Mouse (Mus musculus) heart, postnatal 0 days (tissue): ENCODE data around the gene Map2k4. TPM values are rescaled to one million over a fixed set of nuclear protein-coding genes. Genes with fewer than 3 reads are reported as not detected.

ENCODE experiments used
- ATAC-seq: fragments of 200-750 bp; cut with Nextera tagmentation; 2 replicates; pipeline ENCODE4 v1.8.0; 2017; ENCODE audit warnings: low read depth, moderate number of reproducible peaks, moderate library complexity; ENCODE audit not compliant: insufficient read depth
- DNase-seq: peaks from one replicate; pipeline ENCODE4 v3.0.0-alpha.2; 2016; ENCODE audit warnings: low spot score
- H3K27ac ChIP-seq: fragments of 300-500 bp; sonication (generic); 2 replicates; pipeline ENCODE4 v1.5.1; 2014; ENCODE audit warnings: low read depth, mild to moderate bottlenecking
- H3K27me3 ChIP-seq: fragments of 300-500 bp; sonication (generic); 2 replicates; pipeline ENCODE4 v1.6.1; 2014; ENCODE audit warnings: low read length, mixed read lengths; ENCODE audit not compliant: control insufficient read depth, insufficient read depth
- H3K36me3 ChIP-seq: fragments of 300-500 bp; sonication (generic); replicated peaks from 2 replicates; pipeline ENCODE4 v1.6.1; 2014; ENCODE audit warnings: low read length, mixed read lengths; ENCODE audit not compliant: control insufficient read depth, insufficient read depth
- H3K4me1 ChIP-seq: fragments of 300-500 bp; sonication (generic); 2 replicates; pipeline ENCODE4 v1.6.1; 2014; ENCODE audit warnings: antibody characterized with exemption; ENCODE audit not compliant: control insufficient read depth, insufficient read depth
- H3K4me2 ChIP-seq: fragments of 300-500 bp; sonication (generic); 2 replicates; pipeline ENCODE4 v1.6.1; 2014; ENCODE audit warnings: low read depth, mild to moderate bottlenecking, low read length, moderate library complexity
- H3K4me3 ChIP-seq: fragments of 300-500 bp; sonication (generic); 2 replicates; pipeline ENCODE4 v1.5.1; 2014; ENCODE audit warnings: low read depth, low read length
- H3K9ac ChIP-seq: fragments of 300-500 bp; sonication (generic); replicated peaks from 2 replicates; pipeline ENCODE4 v1.6.1; 2014; ENCODE audit warnings: low read depth, low read length, mixed read lengths
- H3K9me3 ChIP-seq: fragments of 300-500 bp; sonication (generic); replicated peaks from 2 replicates; pipeline ENCODE4 v1.6.1; 2016; ENCODE audit warnings: low read length; ENCODE audit not compliant: control insufficient read depth
- CTCF ChIP-seq: IDR thresholded peaks from 2 replicates; pipeline ENCODE4 v1.5.1; 2016; ENCODE audit warnings: antibody characterized with exemption, control low read depth, low read depth
- EP300 ChIP-seq: IDR thresholded peaks from 2 replicates; pipeline ENCODE4 v1.6.1; 2016; ENCODE audit warnings: antibody characterized with exemption, low read depth
- WGBS: fragments of 180-500 bp; shearing (Covaris S2); extraction: QIAGEN DNeasy Blood & Tissue Kit; methylation state at CpG from one replicate; pipeline ENCODE4 v1.1.7; 2014; 5-methylcytosine and 5-hydroxymethylcytosine counted together
- polyA plus RNA-seq: library from polyadenylated mRNA; unstranded; fragments of >200 nt; fragmentation: Nextera tagmentation; extraction: Ambion mirVana; gene quantifications from 2 replicates; pipeline ENCODE4 v1.2.1, GENCODE M21; 2015
- total RNA-seq: library from RNA; depleted of rRNA; stranded (reverse); fragments of >200 nt; gene quantifications from 2 replicates; pipeline ENCODE4 v1.2.3, GENCODE M21; 2014; ENCODE audit warnings: low replicate concordance; rRNA removed

The Map2k4 gene
- 77.9 and 105 TPM in 2 replicates for total RNA-seq
- 50.0 and 55.5 TPM in 2 replicates for polyA plus RNA-seq

DNA sequence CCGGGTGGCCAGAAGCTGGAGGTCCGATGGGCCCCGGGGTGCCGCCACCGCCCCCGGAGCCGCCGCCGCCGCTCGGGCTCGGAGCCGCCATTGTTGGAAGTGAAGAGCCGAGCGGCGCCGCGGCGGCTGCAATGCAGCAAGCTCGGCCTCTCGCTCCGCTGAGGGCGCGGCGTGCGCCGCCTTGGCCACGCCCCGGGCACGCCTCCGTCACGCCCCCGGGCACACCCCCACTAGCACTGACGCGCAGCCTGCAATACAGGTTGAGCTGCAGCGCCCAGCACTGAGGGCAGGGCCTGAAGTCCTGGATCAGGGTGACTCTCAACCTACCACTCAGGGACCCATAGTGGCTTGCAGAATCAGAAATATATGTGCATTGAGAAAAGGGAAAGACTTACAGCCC lies at the start of gene Map2k4:
Gene Map2k4 (minus strand): TSS at position 144 of the 400 bp plus-strand sequence.
- Histone ChIP-seq H3K4me2 (peak within 1 kb of the TSS; percentile 70), H3K9me3 (no peaks in the 10 kb centered on the region), H3K9ac (peak within 1 kb of the TSS; percentile 99), H3K36me3 (no peaks in the 10 kb centered on the region), H3K27ac (peak within 1 kb of the TSS; percentile 88), H3K4me3 (peak within 1 kb of the TSS; percentile 93), H3K4me1 (peaks cover 10% of the 10 kb centered on the region), H3K27me3 (no peaks in the 10 kb centered on the region)
- DNase-seq: peak; percentile 88
- peak; percentile 100 for ATAC-seq
- TF ChIP-seq CTCF (no peak), EP300 (no peak)
- under 1% methylated on average over 36 of the region's 36 CpGs for WGBS

DNA sequence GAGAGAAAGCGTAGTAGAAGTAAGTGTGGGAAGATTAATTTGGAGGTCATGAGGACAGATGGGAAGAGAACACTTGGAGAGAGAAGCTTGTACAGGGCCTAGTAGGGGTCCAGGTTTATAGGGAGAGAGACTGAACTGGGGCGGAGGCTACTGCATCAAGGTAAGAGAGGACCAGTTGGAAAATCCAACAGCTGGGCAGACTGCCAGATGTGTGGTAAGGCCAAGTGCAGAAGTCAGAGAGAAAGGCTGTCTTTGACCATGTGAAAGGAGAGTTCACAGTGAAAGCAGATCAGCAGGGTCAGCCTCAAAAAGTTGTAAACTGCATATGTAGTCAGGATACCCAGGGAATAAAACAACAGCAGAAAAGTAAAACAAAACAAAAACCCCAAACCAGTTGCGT lies 36.5 kb upstream of the Map2k4 start:
- Histone ChIP-seq H3K27ac (no peak overlapping the region), H3K36me3 (peaks cover 51% of the 10 kb centered on the region), H3K4me1 (no peaks in the 10 kb centered on the region), H3K27me3 (no peaks in the 10 kb centered on the region), H3K4me3 (no peak overlapping the region), H3K9me3 (no peaks in the 10 kb centered on the region), H3K4me2 (no peak overlapping the region), H3K9ac (no peak overlapping the region)
- DNase-seq: no peak
- no peak for ATAC-seq
- WGBS: 78% methylated on average over 3 of the region's 3 CpGs
- no peak for TF ChIP-seq EP300
- no peak for TF ChIP-seq CTCF

DNA sequence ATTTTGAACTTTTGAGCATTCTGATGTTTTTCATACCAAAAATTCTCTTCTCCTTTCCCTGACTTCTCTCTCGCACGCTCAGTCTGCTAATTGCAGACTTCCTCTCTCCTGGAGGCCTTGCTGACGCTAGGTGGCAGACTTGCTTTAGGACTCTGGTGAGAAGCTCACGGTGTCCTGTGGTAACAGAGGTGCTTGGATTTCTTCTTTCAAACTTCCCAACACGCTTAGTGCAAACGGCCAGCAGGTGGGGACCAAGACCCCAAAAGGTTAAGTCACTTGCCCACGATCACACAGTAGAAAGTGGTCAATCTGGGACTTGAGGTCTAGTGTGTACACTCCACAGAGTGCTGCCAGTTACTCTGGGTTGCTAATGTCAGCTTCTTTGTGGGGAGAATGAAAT lies 32.8 kb upstream of the Map2k4 start:
- peak; percentile 69; the same call in 1 of the 2 replicates for ATAC-seq
- Histone ChIP-seq H3K4me1 (no peaks in the 10 kb centered on the region), H3K9ac (no peak overlapping the region), H3K4me3 (no peak overlapping the region), H3K27me3 (no peaks in the 10 kb centered on the region), H3K9me3 (no peaks in the 10 kb centered on the region), H3K36me3 (peaks cover 43% of the 10 kb centered on the region), H3K27ac (no peak overlapping the region), H3K4me2 (no peak overlapping the region)
- 14% methylated on average over 7 of the region's 7 CpGs for WGBS
- DNase-seq: peak; percentile 68
- TF ChIP-seq EP300: no peak
- peak; percentile 85 for TF ChIP-seq CTCF

DNA sequence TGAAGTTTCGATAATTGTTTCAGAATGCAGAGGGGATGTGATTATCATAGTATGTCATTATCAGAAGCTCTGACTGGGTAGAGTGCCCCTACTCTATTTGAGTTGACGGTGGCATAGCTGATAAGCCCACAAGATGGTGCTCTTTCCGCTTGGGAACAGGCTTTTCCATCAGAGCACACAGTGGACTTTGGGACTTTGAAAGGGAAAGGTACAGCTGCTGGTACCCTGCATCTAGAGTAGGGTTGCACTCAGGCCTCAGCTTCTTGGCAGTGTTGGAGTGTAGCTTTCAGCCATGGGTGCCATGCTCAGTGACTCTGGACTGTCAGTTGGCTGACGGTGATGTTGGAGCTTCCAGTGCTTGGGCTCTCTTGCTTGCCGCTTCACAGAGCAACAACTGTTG lies 32.2 kb upstream of the Map2k4 start:
- H3K27ac ChIP-seq: no peak overlapping the region
- no peak for TF ChIP-seq EP300
- peak; percentile 33 for TF ChIP-seq CTCF
- ATAC-seq (no peak), DNase-seq (no peak)
- no peaks in the 10 kb centered on the region for H3K27me3 ChIP-seq
- H3K4me2 ChIP-seq: no peak overlapping the region
- H3K9me3 ChIP-seq: no peaks in the 10 kb centered on the region
- peaks cover 49% of the 10 kb centered on the region for H3K36me3 ChIP-seq
- H3K9ac ChIP-seq: no peak overlapping the region
- no peaks in the 10 kb centered on the region for H3K4me1 ChIP-seq
- no peak overlapping the region for H3K4me3 ChIP-seq
- WGBS: 71% methylated on average over 5 of the region's 5 CpGs

DNA sequence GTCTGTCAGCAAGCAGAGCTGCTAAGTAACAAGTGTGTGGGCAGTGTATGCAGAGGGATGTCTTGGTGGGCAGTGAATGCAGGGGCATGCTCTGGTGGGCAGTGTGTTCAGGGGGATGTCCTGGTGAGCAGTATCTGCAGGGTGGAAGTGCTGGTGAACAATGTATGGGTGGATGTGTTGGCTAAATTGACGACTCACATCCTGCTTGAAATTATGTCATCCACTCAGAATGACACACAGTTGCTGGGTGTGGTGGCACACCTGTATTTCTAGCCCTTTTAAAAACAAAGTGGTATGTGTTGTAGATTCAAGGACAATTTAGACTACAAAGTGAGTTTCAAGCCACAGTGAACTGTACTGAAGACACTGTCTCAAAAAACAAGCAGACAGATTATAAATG lies 30.1 kb upstream of the Map2k4 start:
- no peaks in the 10 kb centered on the region for H3K9me3 ChIP-seq
- ATAC-seq: no peak
- no peak overlapping the region for H3K9ac ChIP-seq
- TF ChIP-seq EP300 (no peak), CTCF (no peak)
- peaks cover 48% of the 10 kb centered on the region for H3K36me3 ChIP-seq
- H3K27ac ChIP-seq: no peak overlapping the region
- DNase-seq: no peak
- no peaks in the 10 kb centered on the region for H3K4me1 ChIP-seq
- no peak overlapping the region for H3K4me2 ChIP-seq
- H3K4me3 ChIP-seq: no peak overlapping the region
- no peaks in the 10 kb centered on the region for H3K27me3 ChIP-seq
- 54% methylated on average over 1 of the region's 1 CpGs for WGBS

DNA sequence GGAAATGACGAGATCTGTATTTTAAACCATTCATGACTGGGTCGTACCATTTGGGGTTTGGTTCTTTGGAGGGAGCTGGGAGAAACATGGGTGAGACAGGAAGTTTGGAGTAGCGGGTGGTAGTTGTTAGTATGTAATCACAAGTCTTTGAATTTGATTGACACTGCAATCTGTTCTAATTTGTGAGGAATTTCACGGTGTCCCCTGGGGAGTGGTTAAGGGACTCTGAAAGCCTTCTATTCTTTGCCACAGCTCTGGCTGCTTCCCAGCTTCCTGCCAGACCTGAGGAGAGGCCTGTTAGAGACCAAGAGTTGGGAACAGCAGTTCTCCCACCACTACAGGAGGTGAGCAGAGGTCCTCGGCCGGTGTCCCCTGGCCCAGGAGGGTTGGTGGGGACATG lies 28.1 kb upstream of the Map2k4 start:
- 45% methylated on average over 6 of the region's 6 CpGs for WGBS

More for the DNA sequence above, 28.1 kb upstream of the Map2k4 start:
- Histone ChIP-seq H3K9ac (no peak overlapping the region), H3K4me3 (no peak overlapping the region), H3K27ac (no peak overlapping the region), H3K36me3 (peaks cover 31% of the 10 kb centered on the region), H3K9me3 (no peaks in the 10 kb centered on the region), H3K4me2 (no peak overlapping the region), H3K27me3 (no peaks in the 10 kb centered on the region), H3K4me1 (peaks cover 4% of the 10 kb centered on the region; the same call in 1 of the 2 replicates)
- no peak for ATAC-seq
- no peak for DNase-seq
- no peak for TF ChIP-seq EP300
